Mouse (Mus musculus) kidney, adult 2 months (tissue): Measurements from ENCODE around the gene Mcm6.

Source experiments
- CTCF ChIP-seq: fragments of 200-500 bp; conservative IDR thresholded peaks from 2 replicates; pipeline ENCODE4 v1.5.1; 2011; ENCODE audit warnings: low read depth, mild to moderate bottlenecking, control low read depth, low read length, moderate library complexity, mixed read lengths; ENCODE audit not compliant: insufficient read depth, insufficient read length
- POLR2A ChIP-seq: fragments of 200-500 bp; IDR thresholded peaks from one replicate; pipeline ENCODE4 v1.6.1; 2011; ENCODE audit warnings: low read depth, low read length, control low read depth

DNA sequence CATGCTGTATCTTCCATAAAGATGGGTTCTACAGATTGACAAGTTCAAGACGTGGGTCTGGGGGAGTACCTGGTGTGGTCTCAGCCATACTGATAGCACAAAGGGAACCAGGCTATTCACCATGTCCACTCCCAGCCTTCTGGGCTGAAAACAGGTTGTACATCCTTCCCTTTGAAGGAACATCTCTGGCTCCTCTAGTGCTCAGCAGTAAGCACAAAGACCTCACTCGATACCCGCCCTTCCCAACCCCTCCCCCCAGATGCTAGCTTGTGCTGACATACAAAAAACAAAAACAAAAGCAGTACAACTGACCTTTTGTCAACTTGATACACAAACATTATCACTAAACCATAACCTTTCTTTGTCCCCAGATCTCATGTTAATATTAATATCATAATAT lies 35.2 kb upstream of the Mcm6 start:
- TF ChIP-seq CTCF (no peak), POLR2A (no peak)
